Mouse (Mus musculus): ENCODE data around the gene Ccr1l1.

- TF ChIP-seq POLR2A (IDR thresholded peaks at IDR 0.05; ENCODE audit: low read depth, low read length) (no peak), CTCF (IDR thresholded peaks at IDR 0.05; ENCODE audit: extremely low read depth, insufficient read depth, insufficient read length, insufficient replicate concordance) (no peak)
Measured at GRCm38 (mm10) chr9:123949432-123949831, 28.8 kb downstream of the Ccr1l1 start.

Data from spleen, adult 2 months (tissue).